Mouse (Mus musculus): ENCODE measurements around the gene 1190005I06Rik. TPM values are rescaled to one million over a fixed set of nuclear protein-coding genes. Genes with fewer than 3 reads are reported as not detected.

1190005I06Rik gene
- polyA plus RNA-seq, 2 experiments, result 0.28 to 0.86 TPM

- TF ChIP-seq EP300 (IDR thresholded peaks at IDR 0.05; ENCODE audit: low read depth) (no peak), CTCF (IDR thresholded peaks at IDR 0.05; ENCODE audit: low read depth) (no peak)
- Histone ChIP-seq H3K36me3 (replicated peaks; ENCODE audit: control insufficient read depth, insufficient read depth, low read depth) (peaks cover 74% of the 10 kb centered on the region), H3K4me1 (replicated peaks; ENCODE audit: control insufficient read depth in 2 of 2, insufficient read depth in 2 of 2, low read length in 1 of 2) (peaks cover 0 to 3% of the 10 kb centered on the region in 2 experiments; a peak in 1 of 4 replicates), H3K9ac (replicated peaks) (no peak overlapping the region), H3K9me3 (ENCODE audit: control insufficient read depth, low read length) (no peaks in the 10 kb centered on the region), H3K27ac (no peak overlapping the region), H3K4me3 (ENCODE audit: insufficient read depth in 1 of 2, low read depth in 2 of 2, low read length in 2 of 2) (no peak overlapping the region), H3K27me3 (ENCODE audit: control insufficient read depth, insufficient read depth, low read length) (no peaks in the 10 kb centered on the region), H3K4me2 (ENCODE audit: low read depth) (no peak overlapping the region)
- DNase-seq (ENCODE audit: low read depth in 3 of 3, low spot score in 3 of 3) (peak in 1 of 3 experiments; percentile 40), ATAC-seq (ENCODE audit: insufficient read depth) (peak; percentile 40; the same call in 1 of the 2 replicates)
- WGBS (ENCODE audit: insufficient replicate concordance), result 64% methylated on average over 20 of the region's 20 CpGs
Observed at GRCm38 (mm10) chr8:120563851-120564837, 83.3 kb downstream of the 1190005I06Rik start.

- TF ChIP-seq EP300 (IDR thresholded peaks at IDR 0.05; ENCODE audit: low read depth) (no peak), CTCF (IDR thresholded peaks at IDR 0.05; ENCODE audit: low read depth) (no peak)
- Histone ChIP-seq H3K27ac (no peak overlapping the region), H3K9me3 (ENCODE audit: control insufficient read depth, low read length) (no peaks in the 10 kb centered on the region), H3K36me3 (replicated peaks; ENCODE audit: control insufficient read depth, insufficient read depth, low read depth) (peaks cover 73% of the 10 kb centered on the region), H3K4me2 (ENCODE audit: low read depth) (no peak overlapping the region), H3K27me3 (ENCODE audit: control insufficient read depth, insufficient read depth, low read length) (no peaks in the 10 kb centered on the region), H3K4me1 (replicated peaks; ENCODE audit: control insufficient read depth in 2 of 2, insufficient read depth in 2 of 2, low read length in 1 of 2) (peaks cover 0 to 3% of the 10 kb centered on the region in 2 experiments; a peak in 1 of 4 replicates), H3K4me3 (ENCODE audit: insufficient read depth in 1 of 2, low read depth in 2 of 2, low read length in 2 of 2) (no peak overlapping the region), H3K9ac (replicated peaks) (no peak overlapping the region)
- ATAC-seq (ENCODE audit: insufficient read depth) (no peak), DNase-seq (ENCODE audit: low read depth in 3 of 3, low spot score in 3 of 3) (no peak)
- WGBS (ENCODE audit: insufficient replicate concordance), result 54% methylated on average over 8 of the region's 8 CpGs
Observed at GRCm38 (mm10) chr8:120563348-120563724, 84.1 kb downstream of the 1190005I06Rik start.

GRCm38 (mm10) chr8:120562680-120563347 is 84.6 kb downstream of the 1190005I06Rik start:
- ATAC-seq (ENCODE audit: insufficient read depth), result no peak
- H3K4me2 ChIP-seq (ENCODE audit: low read depth), result no peak overlapping the region
- no peak overlapping the region for H3K9ac ChIP-seq (replicated peaks)
- H3K4me1 ChIP-seq (replicated peaks; ENCODE audit: control insufficient read depth in 2 of 2, insufficient read depth in 2 of 2, low read length in 1 of 2), result peaks cover 0 to 3% of the 10 kb centered on the region in 2 experiments; a peak in 1 of 4 replicates
- TF ChIP-seq CTCF (IDR thresholded peaks at IDR 0.05; ENCODE audit: low read depth), result no peak
- TF ChIP-seq EP300 (IDR thresholded peaks at IDR 0.05; ENCODE audit: low read depth), result no peak
- no peak overlapping the region for H3K27ac ChIP-seq
- no peak for DNase-seq (ENCODE audit: low read depth in 3 of 3, low spot score in 3 of 3)
- 85% methylated on average over 18 of the region's 18 CpGs for WGBS (ENCODE audit: insufficient replicate concordance)
- H3K4me3 ChIP-seq (ENCODE audit: insufficient read depth in 1 of 2, low read depth in 2 of 2, low read length in 2 of 2), result no peak overlapping the region
- H3K36me3 ChIP-seq (replicated peaks; ENCODE audit: control insufficient read depth, insufficient read depth, low read depth), result peaks cover 69% of the 10 kb centered on the region
- no peaks in the 10 kb centered on the region for H3K9me3 ChIP-seq (ENCODE audit: control insufficient read depth, low read length)
- no peaks in the 10 kb centered on the region for H3K27me3 ChIP-seq (ENCODE audit: control insufficient read depth, insufficient read depth, low read length)

DNA sequence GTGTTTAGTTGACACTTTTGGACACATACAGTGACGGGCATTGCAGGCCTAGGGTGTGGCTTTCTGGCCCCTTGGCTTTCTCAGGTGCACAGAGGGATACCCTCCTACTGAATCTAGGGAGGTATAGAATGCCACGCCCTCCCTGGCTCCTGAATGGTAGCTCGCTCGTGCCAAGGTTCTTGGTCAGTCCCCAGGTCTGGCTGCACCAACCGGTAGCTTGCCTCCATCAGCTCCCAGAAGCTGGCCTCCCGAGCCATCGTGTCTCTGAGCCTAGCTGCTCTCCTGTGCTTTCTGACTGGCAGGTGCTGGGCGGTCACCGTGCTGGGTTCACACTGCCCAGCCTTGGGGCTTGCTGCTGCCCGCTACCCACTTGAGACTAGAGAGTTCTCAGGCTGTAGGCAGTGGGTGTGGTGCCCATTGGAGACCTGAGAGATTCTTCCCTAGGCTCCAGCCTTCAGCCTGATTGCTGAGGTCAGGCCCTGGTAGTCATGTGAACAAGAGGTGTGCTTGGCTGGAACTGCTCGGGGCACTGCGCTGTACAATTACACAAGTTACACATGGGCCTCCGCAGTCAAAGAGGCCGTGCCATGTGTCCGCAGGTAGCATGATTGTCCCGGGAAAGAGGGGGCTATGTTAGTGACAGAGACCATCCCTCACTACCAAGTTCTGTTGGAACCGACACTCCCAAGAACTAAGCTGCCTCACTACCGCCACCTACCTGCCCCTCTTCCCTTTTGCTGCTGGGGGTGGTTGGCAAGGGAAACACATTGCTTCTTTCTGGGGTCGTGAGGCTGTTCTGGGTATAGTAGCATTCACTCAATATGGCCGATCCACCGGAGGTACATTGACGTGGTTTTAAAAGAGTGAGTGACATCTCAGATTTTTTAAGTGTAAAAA is 85.6 kb downstream of the 1190005I06Rik start:
- Histone ChIP-seq H3K4me1 (replicated peaks; ENCODE audit: control insufficient read depth in 2 of 2, insufficient read depth in 2 of 2, low read length in 1 of 2) (peaks cover 0 to 3% of the 10 kb centered on the region in 2 experiments; a peak in 1 of 4 replicates), H3K27me3 (ENCODE audit: control insufficient read depth, insufficient read depth, low read length) (no peaks in the 10 kb centered on the region), H3K4me2 (ENCODE audit: low read depth) (no peak overlapping the region), H3K27ac (no peak overlapping the region), H3K36me3 (replicated peaks; ENCODE audit: control insufficient read depth, insufficient read depth, low read depth) (peaks cover 65% of the 10 kb centered on the region), H3K4me3 (ENCODE audit: insufficient read depth in 1 of 2, low read depth in 2 of 2, low read length in 2 of 2) (no peak overlapping the region), H3K9ac (replicated peaks) (no peak overlapping the region), H3K9me3 (ENCODE audit: control insufficient read depth, low read length) (no peaks in the 10 kb centered on the region)
- TF ChIP-seq CTCF (IDR thresholded peaks at IDR 0.05; ENCODE audit: low read depth) (peak; percentile 77), EP300 (IDR thresholded peaks at IDR 0.05; ENCODE audit: low read depth) (no peak)
- no peak for DNase-seq (ENCODE audit: low read depth in 3 of 3, low spot score in 3 of 3)
- WGBS (ENCODE audit: insufficient replicate concordance), result 77% methylated on average over 22 of the region's 22 CpGs
- ATAC-seq (ENCODE audit: insufficient read depth), result no peak

All from liver, embryonic 14.5 days (tissue).